Mouse (Mus musculus) embryo, embryonic 11 days (tissue): Measurements from ENCODE around the gene Xlr5a.
A peak's percentile ranks its signal among the peaks of the same experiment; 100 is the strongest.
"Not testable (repeated sequence)": the region's sequence is repeated elsewhere in the genome, so short reads cannot be mapped to it uniquely, and the experiment has no call there.

ENCODE experiments used
- DNase-seq: peaks from one replicate; pipeline ENCODE4 v3.0.0-alpha.2; 2015

The Xlr5a gene

GRCm38 (mm10) chrX:73292876-73293275 lies at the start of gene Xlr5a, which contains the start of gene Xlr5c:
Gene Xlr5a, minus strand, starts transcription at chrX:73292976.
Gene Xlr5c, minus strand, starts transcription at chrX:73292976.
- DNase-seq, result not testable (repeated sequence)

GRCm38 (mm10) chrX:73342483-73342895 lies 49.7 kb upstream of the Xlr5a start, which contains the start of gene Zfp275:
Gene Zfp275, plus strand, starts transcription at chrX:73342621.
- DNase-seq, result peak; percentile 86

- no peak for DNase-seq
Observed at GRCm38 (mm10) chrX:73342068-73342467, 49.3 kb upstream of the Xlr5a start.

GRCm38 (mm10) chrX:73341473-73341872 lies 48.7 kb upstream of the Xlr5a start:
- DNase-seq, result no peak

GRCm38 (mm10) chrX:73336740-73337139 lies 44.0 kb upstream of the Xlr5a start, which contains the start of gene Gm45015:
Gene Gm45015, minus strand, starts transcription at chrX:73336840.
- DNase-seq, result no peak

GRCm38 (mm10) chrX:73333548-73333947 lies 40.8 kb upstream of the Xlr5a start:
- no peak for DNase-seq

- DNase-seq, result no peak
Observed at GRCm38 (mm10) chrX:73327215-73327614, 34.4 kb upstream of the Xlr5a start.

- DNase-seq, result no peak
Observed at GRCm38 (mm10) chrX:73321029-73321428, 28.3 kb upstream of the Xlr5a start.

- peak; percentile 41 for DNase-seq
Observed at GRCm38 (mm10) chrX:73312522-73312921, 19.7 kb upstream of the Xlr5a start.

GRCm38 (mm10) chrX:73295745-73296144 lies 3.0 kb upstream of the Xlr5a start:
- not testable (repeated sequence) for DNase-seq

- not testable (repeated sequence) for DNase-seq
Observed at GRCm38 (mm10) chrX:73265270-73265669, 27.5 kb downstream of the Xlr5a start, which contains the start of gene Xlr3c. Gene Xlr3c, minus strand, starts transcription at chrX:73265390.

- DNase-seq, result not testable (repeated sequence)
Observed at GRCm38 (mm10) chrX:73262428-73262827, 30.3 kb downstream of the Xlr5a start.

GRCm38 (mm10) chrX:73242821-73243325 lies 49.9 kb downstream of the Xlr5a start, which contains the start of gene Xlr4c:
Gene Xlr4c, minus strand, starts transcription at chrX:73243130.
- DNase-seq, result not testable (repeated sequence)

- DNase-seq, result no peak
Observed at GRCm38 (mm10) chrX:73229288-73229687, 63.5 kb downstream of the Xlr5a start.

GRCm38 (mm10) chrX:73228606-73229214 lies 64.1 kb downstream of the Xlr5a start:
- peak; percentile 41 for DNase-seq

GRCm38 (mm10) chrX:73227914-73228605 lies 64.7 kb downstream of the Xlr5a start, which contains the start of gene F8a:
Gene F8a, plus strand, starts transcription at chrX:73228291.
- DNase-seq, result peak; percentile 84

- DNase-seq, result no peak
Observed at GRCm38 (mm10) chrX:73225365-73225764, 67.4 kb downstream of the Xlr5a start.

GRCm38 (mm10) chrX:73213819-73214564 lies 78.8 kb downstream of the Xlr5a start, which contains the start of gene Xlr4b:
Gene Xlr4b, plus strand, starts transcription at chrX:73214333.
- not testable (repeated sequence) for DNase-seq

GRCm38 (mm10) chrX:73191934-73192333 lies 100.8 kb downstream of the Xlr5a start, which contains the start of gene Xlr3b:
Gene Xlr3b, plus strand, starts transcription at chrX:73192207.
- DNase-seq, result peak; percentile 0

- DNase-seq, result not testable (repeated sequence)
Observed at GRCm38 (mm10) chrX:73176889-73177288, 115.9 kb downstream of the Xlr5a start, which contains the start of gene Spin2d. Gene Spin2d, minus strand, starts transcription at chrX:73176989.

GRCm38 (mm10) chrX:73149350-73149749 lies 143.4 kb downstream of the Xlr5a start, which contains the start of gene DXBay18:
Gene DXBay18, minus strand, starts transcription at chrX:73149450.
- DNase-seq, result not testable (repeated sequence)

- not testable (repeated sequence) for DNase-seq
Observed at GRCm38 (mm10) chrX:73148496-73148895, 144.3 kb downstream of the Xlr5a start, which contains the start of gene Xlr5b. Gene Xlr5b, plus strand, starts transcription at chrX:73148796.
